Mouse (Mus musculus): ENCODE results near the gene Bin2. TPM values are rescaled to one million over a fixed set of nuclear protein-coding genes. Genes with fewer than 3 reads are reported as not detected.
A peak's percentile ranks its signal among the peaks of the same experiment; 100 is the strongest.

The Bin2 gene
- not detected for polyA plus RNA-seq (2012; fragmentation: generic; extraction: Trizol)
- long read RNA-seq, experiment 1 = 0 reads
- long read RNA-seq, experiment 2 = 0 reads

DNA sequence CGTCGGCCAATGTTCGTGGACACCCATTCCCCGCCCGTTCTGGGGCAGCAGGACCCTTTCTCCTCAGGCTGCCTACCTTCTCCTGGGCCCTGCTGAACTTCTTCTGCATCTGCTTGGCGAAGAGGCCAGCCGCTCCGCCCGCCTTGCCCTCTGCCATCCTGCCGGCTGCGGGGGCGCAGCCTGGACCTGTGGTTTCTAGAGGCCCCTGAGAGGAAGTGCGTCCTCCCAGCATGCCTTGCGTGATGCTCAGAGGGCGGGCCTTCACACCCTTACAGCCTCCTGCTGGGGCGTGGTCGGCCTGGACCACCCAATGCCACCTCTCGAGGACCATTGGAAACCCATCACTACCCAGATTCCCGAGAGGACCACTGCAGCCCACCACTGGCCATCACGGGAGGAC, at the start of gene Bin2:
TSS of gene Bin2 (minus strand) at position 217 of the 400 bp plus-strand sequence.
- H3K79me3 ChIP-seq (ENCODE audit: low read depth) = no peaks in the 10 kb centered on the region
- TF ChIP-seq CEBPB (IDR thresholded peaks at IDR 0.05; ENCODE audit: low read depth) (no peak), USF1 (IDR thresholded peaks at IDR 0.05; ENCODE audit: low read depth) (no peak), FOSL1 (IDR thresholded peaks at IDR 0.05; ENCODE audit: insufficient read depth, low read length, poor library complexity, severe bottlenecking) (no peak), MYOD1 (IDR thresholded peaks at IDR 0.05; ENCODE audit: control insufficient read depth, insufficient read length, low read depth) (no peak), CTCF (IDR thresholded peaks at IDR 0.05; ENCODE audit: control insufficient read depth, insufficient read depth, insufficient read length) (no peak), MYOG (IDR thresholded peaks at IDR 0.05; ENCODE audit: control insufficient read depth, extremely low read depth, insufficient read length) (no peak), MAX (IDR thresholded peaks at IDR 0.05) (no peak)
- peaks cover 4% of the 10 kb centered on the region for H3K36me3 ChIP-seq (ENCODE audit: control insufficient read depth, insufficient read depth)
- H3K79me2 ChIP-seq (ENCODE audit: control insufficient read depth, insufficient read depth) = no peaks in the 10 kb centered on the region
- H3ac ChIP-seq (ENCODE audit: control insufficient read depth, insufficient read length, low read depth) = no peak within 1 kb of the TSS
- H3K27me3 ChIP-seq (ENCODE audit: control insufficient read depth, insufficient read depth, insufficient read length) = peaks cover 15% of the 10 kb centered on the region
- H3K4me3 ChIP-seq (ENCODE audit: insufficient read depth, poor library complexity, severe bottlenecking) = no peak within 1 kb of the TSS

DNA sequence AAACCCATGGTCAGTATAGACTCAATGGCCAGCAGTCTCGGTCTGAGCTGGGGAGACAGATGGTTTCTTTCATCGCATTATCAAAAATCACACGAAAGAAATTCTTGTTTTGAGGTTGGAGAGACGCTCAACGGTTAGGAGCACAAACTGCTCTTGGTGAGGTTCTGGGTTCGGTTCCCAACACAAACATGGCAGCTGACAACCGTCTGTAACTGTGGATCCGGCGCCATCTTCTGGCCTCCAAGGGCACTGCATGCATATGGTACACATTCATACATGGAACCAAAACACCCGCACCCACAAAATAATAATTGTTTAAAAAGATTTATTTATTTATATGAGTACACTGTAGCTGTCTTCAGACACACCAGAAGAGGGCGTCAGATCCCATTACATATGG, 49.2 kb upstream of the Bin2 start:
- no peaks in the 10 kb centered on the region for H3K79me3 ChIP-seq (ENCODE audit: low read depth)
- H3K36me3 ChIP-seq (ENCODE audit: control insufficient read depth, insufficient read depth) = no peaks in the 10 kb centered on the region
- no peaks in the 10 kb centered on the region for H3K27me3 ChIP-seq (ENCODE audit: control insufficient read depth, insufficient read depth, insufficient read length)
- no peaks in the 10 kb centered on the region for H3K79me2 ChIP-seq (ENCODE audit: control insufficient read depth, insufficient read depth)
- TF ChIP-seq CTCF (IDR thresholded peaks at IDR 0.05; ENCODE audit: control insufficient read depth, insufficient read depth, insufficient read length) (peak; percentile 27), MYOG (IDR thresholded peaks at IDR 0.05; ENCODE audit: control insufficient read depth, extremely low read depth, insufficient read length) (no peak)
- no peak overlapping the region for H3K4me3 ChIP-seq (ENCODE audit: insufficient read depth, poor library complexity, severe bottlenecking)
- H3ac ChIP-seq (ENCODE audit: control insufficient read depth, insufficient read length, low read depth) = no peak overlapping the region

DNA sequence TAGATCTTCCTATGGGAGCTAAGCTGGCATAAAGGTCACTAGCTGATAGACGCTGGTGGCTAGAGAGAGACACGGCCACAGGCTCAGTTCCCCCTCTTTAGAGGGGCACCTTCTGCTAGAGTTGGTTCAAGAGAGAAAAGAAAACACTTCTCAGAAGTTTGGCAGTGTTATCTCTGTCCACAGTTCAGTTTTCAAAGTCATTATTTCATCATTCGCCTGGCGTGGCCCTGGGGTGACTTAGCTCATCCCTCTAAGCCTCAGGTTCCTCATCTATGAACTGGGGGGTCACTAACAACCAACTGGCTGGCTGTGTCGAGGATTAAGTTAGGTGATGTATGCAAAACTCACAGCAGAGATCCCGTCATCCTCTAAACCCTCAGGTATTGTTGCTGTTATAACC, 48.6 kb upstream of the Bin2 start:
- Histone ChIP-seq H3K27me3 (ENCODE audit: control insufficient read depth, insufficient read depth, insufficient read length) (no peaks in the 10 kb centered on the region), H3K36me3 (ENCODE audit: control insufficient read depth, insufficient read depth) (no peaks in the 10 kb centered on the region), H3K79me3 (ENCODE audit: low read depth) (no peaks in the 10 kb centered on the region), H3ac (ENCODE audit: control insufficient read depth, insufficient read length, low read depth) (no peak overlapping the region), H3K79me2 (ENCODE audit: control insufficient read depth, insufficient read depth) (no peaks in the 10 kb centered on the region), H3K4me3 (ENCODE audit: insufficient read depth, poor library complexity, severe bottlenecking) (no peak overlapping the region)
- TF ChIP-seq USF1 (IDR thresholded peaks at IDR 0.05; ENCODE audit: low read depth) = no peak
- TF ChIP-seq CTCF (IDR thresholded peaks at IDR 0.05; ENCODE audit: control insufficient read depth, insufficient read depth, insufficient read length) = no peak
- no peak for TF ChIP-seq MYOG (IDR thresholded peaks at IDR 0.05; ENCODE audit: control insufficient read depth, extremely low read depth, insufficient read length)
- no peak for TF ChIP-seq MAX (IDR thresholded peaks at IDR 0.05)
- TF ChIP-seq CEBPB (IDR thresholded peaks at IDR 0.05; ENCODE audit: low read depth) = no peak
- TF ChIP-seq MYOD1 (IDR thresholded peaks at IDR 0.05; ENCODE audit: control insufficient read depth, insufficient read length, low read depth) = no peak
- TF ChIP-seq FOSL1 (IDR thresholded peaks at IDR 0.05; ENCODE audit: insufficient read depth, low read length, poor library complexity, severe bottlenecking) = no peak

DNA sequence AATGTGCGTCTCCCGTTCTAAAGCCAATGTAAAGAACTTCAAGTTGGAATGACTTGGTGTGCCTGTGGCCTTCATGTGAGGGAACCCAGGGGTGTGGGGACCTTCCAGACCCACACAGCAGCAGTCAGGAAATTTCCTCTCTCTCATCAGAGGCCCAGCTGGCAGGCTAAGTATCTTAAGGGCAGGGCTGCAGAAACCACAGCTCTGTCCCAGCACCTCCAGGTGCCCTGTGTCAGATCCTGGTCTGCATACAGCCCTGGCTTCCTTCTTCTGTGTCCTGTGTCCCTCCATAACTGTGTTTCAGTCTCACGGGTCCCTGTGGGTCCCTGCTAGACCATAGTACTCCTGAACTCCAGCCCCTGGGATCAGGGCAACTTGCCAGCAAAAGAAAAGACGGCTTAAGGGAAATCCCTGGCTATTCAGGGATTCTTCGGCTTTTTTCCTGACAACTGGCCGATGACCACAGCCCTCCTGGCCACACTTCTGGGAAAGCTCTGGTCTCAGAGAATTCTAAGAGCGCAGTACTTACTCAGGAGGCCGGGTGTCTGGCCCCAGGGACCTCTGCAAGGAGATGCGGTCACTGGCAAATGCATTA, 46.1 kb upstream of the Bin2 start:
- Histone ChIP-seq H3K36me3 (ENCODE audit: control insufficient read depth, insufficient read depth) (no peaks in the 10 kb centered on the region), H3K27me3 (ENCODE audit: control insufficient read depth, insufficient read depth, insufficient read length) (no peaks in the 10 kb centered on the region), H3K79me2 (ENCODE audit: control insufficient read depth, insufficient read depth) (no peaks in the 10 kb centered on the region), H3K79me3 (ENCODE audit: low read depth) (no peaks in the 10 kb centered on the region), H3K4me3 (ENCODE audit: insufficient read depth, poor library complexity, severe bottlenecking) (no peak overlapping the region), H3ac (ENCODE audit: control insufficient read depth, insufficient read length, low read depth) (no peak overlapping the region)
- no peak for TF ChIP-seq CEBPB (IDR thresholded peaks at IDR 0.05; ENCODE audit: low read depth)

DNA sequence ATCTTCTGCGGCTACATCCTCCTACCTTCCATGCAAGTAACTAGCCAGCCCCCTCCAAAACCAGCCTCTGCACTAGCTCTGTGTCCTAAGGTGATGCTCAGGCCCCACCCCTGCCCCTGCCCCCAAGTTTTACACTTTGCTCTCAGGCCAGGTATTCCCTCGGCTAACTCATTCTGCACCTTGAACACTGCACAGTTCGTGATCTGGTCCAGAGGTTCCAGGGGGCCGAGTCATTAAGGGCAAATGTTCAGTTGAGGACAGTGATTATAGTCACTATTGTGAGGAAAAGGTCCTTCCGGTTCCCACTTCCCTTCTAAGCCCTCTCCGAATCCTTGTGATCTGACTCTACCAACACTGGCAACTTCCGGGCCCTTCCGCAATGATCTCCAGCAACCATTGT, 45.1 kb upstream of the Bin2 start:
- no peak overlapping the region for H3K4me3 ChIP-seq (ENCODE audit: insufficient read depth, poor library complexity, severe bottlenecking)
- H3K36me3 ChIP-seq (ENCODE audit: control insufficient read depth, insufficient read depth) = no peaks in the 10 kb centered on the region
- TF ChIP-seq USF1 (IDR thresholded peaks at IDR 0.05; ENCODE audit: low read depth) = no peak
- no peak for TF ChIP-seq CTCF (IDR thresholded peaks at IDR 0.05; ENCODE audit: control insufficient read depth, insufficient read depth, insufficient read length)
- TF ChIP-seq MYOG (IDR thresholded peaks at IDR 0.05; ENCODE audit: control insufficient read depth, extremely low read depth, insufficient read length) = no peak
- no peak for TF ChIP-seq MAX (IDR thresholded peaks at IDR 0.05)
- no peak for TF ChIP-seq FOSL1 (IDR thresholded peaks at IDR 0.05; ENCODE audit: insufficient read depth, low read length, poor library complexity, severe bottlenecking)
- no peak for TF ChIP-seq CEBPB (IDR thresholded peaks at IDR 0.05; ENCODE audit: low read depth)
- no peak for TF ChIP-seq MYOD1 (IDR thresholded peaks at IDR 0.05; ENCODE audit: control insufficient read depth, insufficient read length, low read depth)
- H3K79me3 ChIP-seq (ENCODE audit: low read depth) = no peaks in the 10 kb centered on the region
- H3K79me2 ChIP-seq (ENCODE audit: control insufficient read depth, insufficient read depth) = no peaks in the 10 kb centered on the region
- no peaks in the 10 kb centered on the region for H3K27me3 ChIP-seq (ENCODE audit: control insufficient read depth, insufficient read depth, insufficient read length)
- H3ac ChIP-seq (ENCODE audit: control insufficient read depth, insufficient read length, low read depth) = no peak overlapping the region

DNA sequence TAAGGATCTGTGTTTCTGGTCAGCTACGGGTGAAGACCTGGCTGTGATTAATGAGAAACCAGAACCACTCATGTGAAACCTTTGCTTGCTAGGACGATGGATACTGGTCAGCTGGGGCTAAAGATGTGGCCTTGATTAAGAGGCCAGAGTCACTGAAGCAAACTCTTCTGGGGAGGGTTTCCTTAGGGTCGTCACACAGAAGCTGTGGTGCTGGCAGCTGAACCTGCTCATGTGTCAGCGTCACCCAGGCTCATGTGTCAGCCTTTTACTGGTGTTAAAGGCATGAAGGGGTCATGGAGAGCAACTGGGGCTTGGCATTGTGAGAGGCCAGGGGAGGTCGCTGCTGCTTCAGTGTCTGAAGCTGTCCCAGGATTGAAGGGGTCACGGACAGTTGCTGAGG, 41.5 kb upstream of the Bin2 start:
- H3K4me3 ChIP-seq (ENCODE audit: insufficient read depth, poor library complexity, severe bottlenecking) = no peak overlapping the region
- TF ChIP-seq USF1 (IDR thresholded peaks at IDR 0.05; ENCODE audit: low read depth) (no peak), MYOD1 (IDR thresholded peaks at IDR 0.05; ENCODE audit: control insufficient read depth, insufficient read length, low read depth) (no peak), CTCF (IDR thresholded peaks at IDR 0.05; ENCODE audit: control insufficient read depth, insufficient read depth, insufficient read length) (peak; percentile 49), CEBPB (IDR thresholded peaks at IDR 0.05; ENCODE audit: low read depth) (no peak), FOSL1 (IDR thresholded peaks at IDR 0.05; ENCODE audit: insufficient read depth, low read length, poor library complexity, severe bottlenecking) (no peak), MAX (IDR thresholded peaks at IDR 0.05) (no peak)
- H3K36me3 ChIP-seq (ENCODE audit: control insufficient read depth, insufficient read depth) = no peaks in the 10 kb centered on the region
- no peaks in the 10 kb centered on the region for H3K79me2 ChIP-seq (ENCODE audit: control insufficient read depth, insufficient read depth)
- H3K27me3 ChIP-seq (ENCODE audit: control insufficient read depth, insufficient read depth, insufficient read length) = no peaks in the 10 kb centered on the region
- no peak overlapping the region for H3ac ChIP-seq (ENCODE audit: control insufficient read depth, insufficient read length, low read depth)
- no peaks in the 10 kb centered on the region for H3K79me3 ChIP-seq (ENCODE audit: low read depth)

Data from C2C12 (cell line).